Mouse (Mus musculus) thymus, postnatal 14 days (tissue): ENCODE results near the gene Ints5.

ENCODE experiments used
- DNase-seq: peaks from one replicate; pipeline ENCODE4 v3.0.0; 2021

Gene Ints5

GRCm38 (mm10) chr19:8929224-8930088, 36.7 kb downstream of the Ints5 start, which contains the start of the genes Rom1 and Eml3:
Rom1 (minus strand) TSS chr19:8929356.
Eml3 (plus strand) TSS chr19:8929552.
- peak; percentile 93 for DNase-seq

GRCm38 (mm10) chr19:8930117-8930516, 37.3 kb downstream of the Ints5 start:
- DNase-seq: no peak

GRCm38 (mm10) chr19:8930771-8931170, 38.0 kb downstream of the Ints5 start:
- no peak for DNase-seq

GRCm38 (mm10) chr19:8936736-8937135, 43.9 kb downstream of the Ints5 start:
- no peak for DNase-seq

GRCm38 (mm10) chr19:8940526-8941133, 47.8 kb downstream of the Ints5 start:
- no peak for DNase-seq

GRCm38 (mm10) chr19:8941136-8941514, 48.3 kb downstream of the Ints5 start:
- DNase-seq: no peak

GRCm38 (mm10) chr19:8941515-8942217, 48.9 kb downstream of the Ints5 start, which contains the start of gene Mta2:
Mta2 (plus strand) TSS chr19:8941875.
- DNase-seq: peak; percentile 99

DNA sequence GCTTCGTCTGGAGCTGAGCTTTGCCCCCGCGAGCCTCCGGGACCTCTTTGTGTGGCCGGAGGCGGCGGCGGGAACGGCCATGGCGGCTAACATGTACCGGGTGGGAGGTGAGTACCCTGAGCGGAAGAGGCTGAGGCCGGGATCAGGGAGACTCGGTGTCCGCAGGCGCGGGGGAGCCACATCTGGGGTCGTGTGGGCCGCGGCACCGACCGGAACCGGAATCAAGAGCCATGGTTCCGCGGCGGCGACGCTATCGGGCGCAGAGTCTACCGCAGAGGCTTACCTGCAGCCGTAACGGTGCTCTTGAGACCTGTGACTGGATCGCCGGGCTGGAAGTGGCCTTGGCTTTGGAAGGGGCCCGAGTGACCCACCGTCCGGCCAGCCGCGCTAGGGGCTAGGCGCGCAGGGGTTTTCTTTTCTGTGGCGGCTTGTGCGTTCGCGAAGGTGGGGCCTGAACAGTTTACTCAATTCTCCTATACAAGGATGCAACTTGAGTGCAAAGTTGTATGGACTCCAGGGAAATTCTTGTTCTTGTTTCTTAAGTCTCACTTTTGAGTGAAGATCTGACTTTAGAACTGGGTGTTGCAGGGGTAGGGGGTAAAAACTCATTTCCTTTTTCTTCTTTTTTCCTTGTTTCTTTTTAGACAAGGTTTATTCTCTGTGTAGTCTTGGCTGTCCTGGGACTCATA, 49.6 kb downstream of the Ints5 start:
- DNase-seq: no peak

GRCm38 (mm10) chr19:8943047-8943446, 50.2 kb downstream of the Ints5 start:
- DNase-seq: no peak

DNA sequence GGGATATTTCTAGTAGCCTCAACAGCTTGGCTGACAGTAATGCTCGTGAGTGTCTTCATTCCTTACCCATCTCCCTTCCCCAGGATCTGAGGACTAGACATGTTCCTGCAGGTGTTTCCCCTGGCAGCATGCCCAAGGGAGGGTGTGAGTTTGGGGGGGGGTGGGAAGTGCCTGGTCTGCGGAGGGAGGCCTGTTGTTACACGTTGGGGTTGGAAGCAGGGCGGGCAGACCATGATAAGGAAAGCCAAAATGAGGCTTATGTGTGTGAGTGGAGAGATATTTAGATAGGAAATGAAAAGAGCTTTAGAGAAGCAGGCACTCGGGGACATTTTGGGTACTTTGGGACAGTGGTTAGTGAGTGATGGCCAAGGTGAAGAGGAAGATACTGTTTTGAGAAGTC, 51.3 kb downstream of the Ints5 start:
- DNase-seq: no peak

DNA sequence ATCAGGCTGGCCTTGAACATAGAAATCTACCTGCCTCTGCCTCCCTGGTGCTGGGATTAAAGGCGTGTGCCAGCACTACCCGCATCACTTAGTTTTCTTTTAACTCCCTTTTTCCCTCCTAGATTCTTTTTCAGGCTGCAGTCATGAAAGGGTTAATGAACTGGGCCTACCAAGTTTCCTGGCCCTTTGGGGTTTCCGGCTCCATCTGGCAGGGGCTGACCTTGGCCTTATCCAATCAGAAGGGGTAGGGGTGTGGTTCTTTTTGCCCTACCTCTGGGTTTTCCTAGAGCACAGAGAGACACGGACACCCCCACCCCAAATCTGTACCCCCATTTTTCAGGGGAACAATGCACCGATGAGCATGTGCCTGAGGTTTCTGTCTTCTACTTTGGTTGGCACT, 51.9 kb downstream of the Ints5 start:
- peak; percentile 72 for DNase-seq

GRCm38 (mm10) chr19:8945251-8945650, 52.4 kb downstream of the Ints5 start:
- DNase-seq: no peak

- no peak for DNase-seq
These were observed 54.1 kb downstream of the Ints5 start for GRCm38 (mm10) chr19:8946929-8947328.
